In genomic region chr9:115746436-115746835, GRCm38 (mm10) we compare ENCODE assay signal across 17 mouse cellular contexts.
"Had no signal": no experiment of that assay in that cellular context is flagged by ENCODE, and none has a peak within 500 bp of the region (broad histone marks: within the 10 kb centered on the region; RNA-seq: fewer than 3 reads in every experiment).

No protein-coding gene starts in this region.

- H3K27me3 ChIP-seq: liver, embryonic 13.5 days; neural tube, embryonic 13.5 days had no signal

- H3K4me3 ChIP-seq: left cerebral cortex, adult 2 months; limb, embryonic 10.5 days; liver, embryonic 13.5 days; midbrain, embryonic 10.5 days; neural tube, embryonic 13.5 days had no signal

- H3K4me1 ChIP-seq: limb, embryonic 10.5 days; liver, embryonic 13.5 days; midbrain, embryonic 10.5 days; neural tube, embryonic 13.5 days had no signal

- ATAC-seq: hindbrain, postnatal 0 days; liver, postnatal 0 days had no signal

- DNase-seq: kidney, adult 11 months; kidney, adult 9 months; kidney, postnatal 10 days; kidney, postnatal 4 days; liver, embryonic 13.5 days; liver, postnatal 0 days; lung, postnatal 4 days; midbrain, embryonic 14.5 days; retina, postnatal 1 day; right cerebral cortex, postnatal 14 days; thymus, adult 18-20 months; thymus, postnatal 14 days had no signal

- H3K36me3 ChIP-seq: limb, embryonic 10.5 days; liver, embryonic 13.5 days; midbrain, embryonic 10.5 days; neural tube, embryonic 13.5 days had no signal

- H3K9me3 ChIP-seq: limb, embryonic 10.5 days; liver, embryonic 13.5 days; midbrain, embryonic 10.5 days; neural tube, embryonic 13.5 days had no signal
